Mouse (Mus musculus) MEL (cell line): ENCODE measurements around the gene Ap4s1. TPM values are rescaled to one million over a fixed set of nuclear protein-coding genes. Genes with fewer than 3 reads are reported as not detected.

Experiments
- DNase-seq: peaks from one replicate; pipeline ENCODE4 v3.0.0; 2011; ENCODE audit warnings: low read depth, low spot score
- H3K27ac ChIP-seq: 2 replicates; pipeline ENCODE4 v1.5.1; 2012; ENCODE audit warnings: low read depth, mild to moderate bottlenecking, control low read depth, low read length, moderate library complexity; ENCODE audit not compliant: control insufficient read depth
- H3K27me3 ChIP-seq, 2 experiments: fragments of 150-350 bp in 1 of 2; sonication (generic) in 1 of 2; 2 replicates each; pipeline ENCODE4 v1.6.1; 2012; ENCODE audit warnings: low read length in 2 of 2, mild to moderate bottlenecking in 2 of 2, improper control_type of control experiment in 1 of 2, moderate library complexity in 1 of 2; ENCODE audit not compliant: insufficient read depth in 2 of 2, control insufficient read depth in 1 of 2
- H3K36me3 ChIP-seq, 2 experiments: 2 replicates each; pipeline ENCODE4 v1.6.1; 2012 to 2014; ENCODE audit warnings: low read length in 2 of 2, improper control_type of control experiment in 1 of 2, inconsistent platforms in 1 of 2, mild to moderate bottlenecking in 1 of 2; ENCODE audit not compliant: insufficient read depth in 2 of 2, control insufficient read depth in 1 of 2
- H3K4me1 ChIP-seq, 2 experiments: fragments of 150-350 bp in 1 of 2; sonication (generic) in 1 of 2; 2 replicates each; pipeline ENCODE4 v1.6.1; 2012; ENCODE audit warnings: low read length in 2 of 2, improper control_type of control experiment in 1 of 2, mild to moderate bottlenecking in 1 of 2; ENCODE audit not compliant: insufficient read depth in 2 of 2, control insufficient read depth in 1 of 2
- H3K4me3 ChIP-seq, 2 experiments: fragments of 150-350 bp in 1 of 2; sonication (generic) in 1 of 2; 2 replicates each; pipeline ENCODE4 v1.5.1; 2012; ENCODE audit warnings: low read depth in 2 of 2, low read length in 2 of 2, mild to moderate bottlenecking in 2 of 2, moderate library complexity in 2 of 2, control low read depth in 1 of 2, improper control_type of control experiment in 1 of 2; ENCODE audit not compliant: control insufficient read depth in 1 of 2, insufficient read depth in 1 of 2
- H3K79me2 ChIP-seq: 2 replicates; pipeline ENCODE4 v1.6.1; 2012; ENCODE audit warnings: mild to moderate bottlenecking, low read length, moderate library complexity; ENCODE audit not compliant: control insufficient read depth, poor library complexity, insufficient read depth
- H3K9ac ChIP-seq: 2 replicates; pipeline ENCODE4 v1.6.1; 2012; ENCODE audit warnings: low read depth, mild to moderate bottlenecking, control low read depth, low read length, moderate library complexity; ENCODE audit not compliant: control insufficient read depth, poor library complexity, severe bottlenecking
- H3K9me3 ChIP-seq: fragments of 150-350 bp; sonication (generic); replicated peaks from 2 replicates; pipeline ENCODE4 v1.6.1; 2012; ENCODE audit warnings: mild to moderate bottlenecking, low read length, improper control_type of control experiment, moderate library complexity; ENCODE audit not compliant: insufficient read depth
- CHD1 ChIP-seq: IDR thresholded peaks from 2 replicates; pipeline ENCODE4 v1.6.1; 2012; ENCODE audit warnings: low read depth, mild to moderate bottlenecking, inconsistent platforms, low read length, improper control_type of control experiment
- CTCF ChIP-seq, 3 experiments: IDR thresholded peaks in 2 of 3; conservative IDR thresholded peaks in 1 of 3; 2 replicates each; pipeline ENCODE4 v1.5.1; 2011 to 2012; ENCODE audit warnings: low read length in 3 of 3, low read depth in 2 of 3, mild to moderate bottlenecking in 2 of 3, improper control_type of control experiment in 1 of 3, inconsistent platforms in 1 of 3, mixed read lengths in 1 of 3, moderate library complexity in 1 of 3; ENCODE audit not compliant: control insufficient read depth in 1 of 3, insufficient read depth in 1 of 3, poor library complexity in 1 of 3, severe bottlenecking in 1 of 3
- EP300 ChIP-seq, 2 experiments: IDR thresholded peaks; 2 replicates each; pipeline ENCODE4 v1.6.1; 2011; ENCODE audit warnings: improper control_type of control experiment in 2 of 2, low read length in 2 of 2, low read depth in 1 of 2, mild to moderate bottlenecking in 1 of 2
- ETS1 ChIP-seq: IDR thresholded peaks from 2 replicates; pipeline ENCODE4 v1.6.1; 2012; ENCODE audit warnings: low read depth, mild to moderate bottlenecking, inconsistent platforms, low read length, improper control_type of control experiment, moderate library complexity
- HCFC1 ChIP-seq: IDR thresholded peaks from 2 replicates; pipeline ENCODE4 v1.6.1; 2012; ENCODE audit warnings: low read depth, mild to moderate bottlenecking, inconsistent platforms, low read length, improper control_type of control experiment, moderate library complexity
- KAT2A ChIP-seq: conservative IDR thresholded peaks from 2 replicates; pipeline ENCODE4 v1.6.1; 2012; ENCODE audit warnings: low read depth, low read length, improper control_type of control experiment, inconsistent platforms
- MAFK ChIP-seq: IDR thresholded peaks from 2 replicates; pipeline ENCODE4 v1.6.1; 2011; ENCODE audit warnings: low read depth, mild to moderate bottlenecking, low read length, improper control_type of control experiment, borderline replicate concordance
- MAZ ChIP-seq: IDR thresholded peaks from 2 replicates; pipeline ENCODE4 v1.6.1; 2012; ENCODE audit warnings: low read depth, mild to moderate bottlenecking, inconsistent platforms, low read length, improper control_type of control experiment
- MEF2A ChIP-seq: IDR thresholded peaks from 2 replicates; pipeline ENCODE4 v1.6.1; 2014; ENCODE audit warnings: low read depth, mild to moderate bottlenecking, inconsistent platforms, low read length, improper control_type of control experiment; ENCODE audit not compliant: poor library complexity, insufficient replicate concordance, severe bottlenecking; ENCODE audit errors: extremely low read depth
- MYB ChIP-seq: IDR thresholded peaks from 2 replicates; pipeline ENCODE4 v1.6.1; 2011; ENCODE audit warnings: mild to moderate bottlenecking, low read depth, low read length, improper control_type of control experiment
- MYC ChIP-seq: IDR thresholded peaks from 2 replicates; pipeline ENCODE4 v1.6.1; 2011; ENCODE audit warnings: low read depth, mild to moderate bottlenecking, low read length, improper control_type of control experiment, moderate library complexity
- RAD21 ChIP-seq: IDR thresholded peaks from 2 replicates; pipeline ENCODE4 v1.6.1; 2011; ENCODE audit warnings: mild to moderate bottlenecking, low read depth, low read length, improper control_type of control experiment
- RCOR1 ChIP-seq: IDR thresholded peaks from 2 replicates; pipeline ENCODE4 v1.6.1; 2012; ENCODE audit warnings: low read depth, mild to moderate bottlenecking, inconsistent platforms, low read length, improper control_type of control experiment
- SIN3A ChIP-seq: IDR thresholded peaks from 2 replicates; pipeline ENCODE4 v1.6.1; 2012; ENCODE audit warnings: low read length, improper control_type of control experiment, inconsistent platforms
- SMC3 ChIP-seq: IDR thresholded peaks from 2 replicates; pipeline ENCODE4 v1.6.1; 2011; ENCODE audit warnings: low read depth, low read length, improper control_type of control experiment
- TBP ChIP-seq: IDR thresholded peaks from 2 replicates; pipeline ENCODE4 v1.8.0; 2011; ENCODE audit warnings: low read depth, low read length, improper control_type of control experiment
- TCF12 ChIP-seq: IDR thresholded peaks from 2 replicates; pipeline ENCODE4 v1.6.1; 2014; ENCODE audit warnings: low read depth, mild to moderate bottlenecking, inconsistent platforms, low read length, improper control_type of control experiment, moderate library complexity
- UBTF ChIP-seq: IDR thresholded peaks from 2 replicates; pipeline ENCODE4 v1.6.1; 2012; ENCODE audit warnings: low read depth, mild to moderate bottlenecking, inconsistent platforms, low read length, improper control_type of control experiment, moderate library complexity, borderline replicate concordance; ENCODE audit not compliant: insufficient read depth
- USF1 ChIP-seq: IDR thresholded peaks from 2 replicates; pipeline ENCODE4 v1.6.1; 2014; ENCODE audit warnings: low read depth, mild to moderate bottlenecking, inconsistent platforms, low read length, improper control_type of control experiment, moderate library complexity
- USF2 ChIP-seq, 2 experiments: IDR thresholded peaks; 2 replicates each; pipeline ENCODE4 v1.6.1; 2011 to 2012; ENCODE audit warnings: improper control_type of control experiment in 2 of 2, low read length in 2 of 2, borderline replicate concordance in 1 of 2, inconsistent platforms in 1 of 2, low read depth in 1 of 2, mild to moderate bottlenecking in 1 of 2; ENCODE audit not compliant: insufficient read depth in 1 of 2
- ZKSCAN1 ChIP-seq: IDR thresholded peaks from 2 replicates; pipeline ENCODE4 v1.6.1; 2012; ENCODE audit warnings: low read depth, mild to moderate bottlenecking, inconsistent platforms, low read length, improper control_type of control experiment, moderate library complexity
- ZMIZ1 ChIP-seq: IDR thresholded peaks from 2 replicates; pipeline ENCODE4 v1.6.1; 2012; ENCODE audit warnings: low read depth, mild to moderate bottlenecking, inconsistent platforms, low read length, improper control_type of control experiment, moderate library complexity
- ZNF384 ChIP-seq: IDR thresholded peaks from 2 replicates; pipeline ENCODE4 v1.6.1; 2012; ENCODE audit warnings: low read depth, mild to moderate bottlenecking, inconsistent platforms, low read length, improper control_type of control experiment
- polyA plus RNA-seq, 2 experiments: library from polyadenylated mRNA; stranded (reverse) in 1 of 2; unstranded in 1 of 2; fragments of >175 nt in 1 of 2; fragments of >200 nt in 1 of 2; gene quantifications; 2 replicates each; pipeline versions ENCODE4 v1.2.1 to v1.2.4; 2012; ENCODE audit warnings: low replicate concordance in 2 of 2, low read depth in 1 of 2; ENCODE audit not compliant: insufficient read length in 2 of 2, insufficient read depth in 1 of 2, missing spikeins in 1 of 2
- total RNA-seq: library from RNA; depleted of rRNA; stranded (reverse); fragments of 300-350 nt; gene quantifications from 2 replicates; pipeline ENCODE4 v1.2.3, GENCODE M21; 2012

Ap4s1 gene
- total and polyA plus RNA-seq, 3 experiments: 9.0 to 13.3 TPM; not detected in 1

DNA sequence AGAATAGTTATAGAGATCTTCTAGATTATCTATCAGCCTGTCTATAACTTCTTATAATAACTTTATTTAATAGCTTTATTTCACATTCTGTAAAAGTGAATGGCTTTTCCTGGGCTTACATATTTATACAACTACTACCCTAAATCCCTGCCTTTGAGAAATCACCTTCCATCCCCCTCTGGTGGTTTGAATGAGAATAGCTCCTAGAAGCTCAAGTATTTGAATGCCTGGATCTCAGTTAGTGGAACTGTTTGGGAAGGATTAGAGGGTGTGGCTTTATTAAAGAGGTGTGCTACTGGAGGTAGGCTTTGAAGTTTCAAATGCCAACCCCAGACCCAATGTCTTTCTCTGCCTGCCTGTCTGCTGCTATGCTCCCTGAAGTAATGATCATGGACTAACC is 10.9 kb downstream of the Ap4s1 start:
- H3K79me2 ChIP-seq: no peaks in the 10 kb centered on the region
- H3K9ac ChIP-seq: no peak overlapping the region
- H3K4me1 ChIP-seq: peaks cover 0 to 5% of the 10 kb centered on the region in 2 experiments; a peak in 2 of 4 replicates
- no peak overlapping the region for H3K27ac ChIP-seq
- H3K36me3 ChIP-seq: peaks cover 0 to 8% of the 10 kb centered on the region in 2 experiments; a peak in 2 of 4 replicates
- no peaks in the 10 kb centered on the region for H3K27me3 ChIP-seq
- DNase-seq: peak; percentile 44
- no peak overlapping the region for H3K4me3 ChIP-seq
- H3K9me3 ChIP-seq: no peaks in the 10 kb centered on the region
- no peak for TF ChIP-seq MYC
- TF ChIP-seq CTCF (IDR thresholded peaks at IDR 0.05 in 2 of 3, conservative IDR thresholded peaks at IDR 0.05 in 1 of 3; ENCODE audit: control insufficient read depth in 1 of 3, insufficient read depth in 1 of 3, low read depth in 2 of 3, low read length in 3 of 3, poor library complexity in 1 of 3, severe bottlenecking in 1 of 3): peak in 1 of 3 experiments; percentile 18; a peak in 2 of 6 replicates
- TF ChIP-seq ZKSCAN1: no peak
- no peak for TF ChIP-seq USF1
- TF ChIP-seq SMC3: peak; percentile 6; the same call in 1 of the 2 replicates

DNA sequence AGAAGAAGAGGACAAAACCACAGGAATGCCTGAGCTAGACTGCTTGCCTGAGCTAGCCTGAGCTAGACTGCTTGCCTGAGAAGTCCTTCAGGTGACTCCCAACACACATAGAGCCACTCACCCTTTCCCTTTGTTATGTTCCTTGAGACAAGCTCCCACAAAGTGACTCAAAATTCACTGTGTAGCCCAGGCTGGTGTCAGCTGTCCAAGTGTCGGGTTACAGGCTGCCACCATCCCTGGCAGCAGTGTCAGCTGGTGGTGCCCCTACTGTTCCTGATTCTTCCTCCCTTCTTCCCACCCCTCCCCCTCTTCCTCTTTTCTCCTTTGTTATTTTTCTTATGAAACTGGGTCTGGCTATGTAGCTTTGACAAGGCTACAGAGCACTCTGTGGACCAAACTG is 13.0 kb downstream of the Ap4s1 start:
- no peaks in the 10 kb centered on the region for H3K27me3 ChIP-seq
- no peak overlapping the region for H3K27ac ChIP-seq
- peaks cover 0 to 8% of the 10 kb centered on the region in 2 experiments; a peak in 3 of 4 replicates for H3K4me1 ChIP-seq
- TF ChIP-seq EP300 (IDR thresholded peaks at IDR 0.05; ENCODE audit: low read depth in 1 of 2, low read length in 2 of 2) (peak in 1 of 2 experiments; percentile 42; a peak in 1 of 4 replicates), CHD1 (no peak), HCFC1 (no peak), MAZ (0 out of 2 replicates have a peak, but pooled peaks have one; percentile 38), RCOR1 (peak; percentile 8; the same call in 1 of the 2 replicates), SIN3A (0 out of 2 replicates have a peak, but pooled peaks have one; percentile 45), ETS1 (peak; percentile 84)
- peak; percentile 62 for DNase-seq
- H3K79me2 ChIP-seq: no peaks in the 10 kb centered on the region
- peaks cover 0 to 8% of the 10 kb centered on the region in 2 experiments; a peak in 2 of 4 replicates for H3K36me3 ChIP-seq
- no peak overlapping the region for H3K4me3 ChIP-seq
- H3K9me3 ChIP-seq: no peaks in the 10 kb centered on the region
- H3K9ac ChIP-seq: no peak overlapping the region

DNA sequence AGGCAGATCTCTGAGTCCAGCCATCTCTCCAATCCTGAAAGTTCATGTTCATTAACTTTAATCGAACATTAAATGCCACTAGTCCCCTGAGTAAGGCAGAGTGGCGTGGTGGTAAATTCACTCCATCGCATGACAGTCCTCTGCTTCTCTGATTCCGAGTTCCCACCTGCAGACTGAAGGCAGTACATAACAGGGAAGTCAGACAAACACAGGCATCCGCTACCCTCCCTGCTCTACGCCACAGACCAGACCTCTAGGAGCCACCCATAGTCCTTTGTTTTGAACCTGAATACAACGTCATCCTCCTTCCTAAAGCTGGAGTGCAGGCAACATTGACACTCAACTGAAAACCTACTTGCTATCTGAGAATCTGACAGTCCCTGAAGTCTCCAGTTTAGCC is 13.7 kb downstream of the Ap4s1 start:
- no peak overlapping the region for H3K4me3 ChIP-seq
- H3K9ac ChIP-seq: no peak overlapping the region
- no peak for DNase-seq
- no peaks in the 10 kb centered on the region for H3K27me3 ChIP-seq
- no peak overlapping the region for H3K27ac ChIP-seq
- TF ChIP-seq KAT2A: no peak
- TF ChIP-seq USF2 (IDR thresholded peaks at IDR 0.05; ENCODE audit: borderline replicate concordance in 1 of 2, insufficient read depth in 1 of 2, low read depth in 1 of 2, low read length in 2 of 2): no peak
- no peak for TF ChIP-seq RAD21
- TF ChIP-seq ZNF384: no peak
- no peak for TF ChIP-seq MAFK
- TF ChIP-seq MYB: no peak
- TF ChIP-seq ZMIZ1: no peak
- TF ChIP-seq MEF2A: no peak
- TF ChIP-seq EP300 (IDR thresholded peaks at IDR 0.05; ENCODE audit: low read depth in 1 of 2, low read length in 2 of 2): no peak
- no peak for TF ChIP-seq TBP
- TF ChIP-seq SIN3A: no peak
- no peak for TF ChIP-seq SMC3
- no peak for TF ChIP-seq TCF12
- no peak for TF ChIP-seq UBTF
- TF ChIP-seq CHD1: no peak
- no peaks in the 10 kb centered on the region for H3K9me3 ChIP-seq
- peaks cover 0 to 8% of the 10 kb centered on the region in 2 experiments; a peak in 2 of 4 replicates for H3K36me3 ChIP-seq
- H3K4me1 ChIP-seq: peaks cover 0 to 11% of the 10 kb centered on the region in 2 experiments; a peak in 3 of 4 replicates
- no peaks in the 10 kb centered on the region for H3K79me2 ChIP-seq
